Mouse (Mus musculus): Measurements from ENCODE around the gene Mpzl1.

DNA sequence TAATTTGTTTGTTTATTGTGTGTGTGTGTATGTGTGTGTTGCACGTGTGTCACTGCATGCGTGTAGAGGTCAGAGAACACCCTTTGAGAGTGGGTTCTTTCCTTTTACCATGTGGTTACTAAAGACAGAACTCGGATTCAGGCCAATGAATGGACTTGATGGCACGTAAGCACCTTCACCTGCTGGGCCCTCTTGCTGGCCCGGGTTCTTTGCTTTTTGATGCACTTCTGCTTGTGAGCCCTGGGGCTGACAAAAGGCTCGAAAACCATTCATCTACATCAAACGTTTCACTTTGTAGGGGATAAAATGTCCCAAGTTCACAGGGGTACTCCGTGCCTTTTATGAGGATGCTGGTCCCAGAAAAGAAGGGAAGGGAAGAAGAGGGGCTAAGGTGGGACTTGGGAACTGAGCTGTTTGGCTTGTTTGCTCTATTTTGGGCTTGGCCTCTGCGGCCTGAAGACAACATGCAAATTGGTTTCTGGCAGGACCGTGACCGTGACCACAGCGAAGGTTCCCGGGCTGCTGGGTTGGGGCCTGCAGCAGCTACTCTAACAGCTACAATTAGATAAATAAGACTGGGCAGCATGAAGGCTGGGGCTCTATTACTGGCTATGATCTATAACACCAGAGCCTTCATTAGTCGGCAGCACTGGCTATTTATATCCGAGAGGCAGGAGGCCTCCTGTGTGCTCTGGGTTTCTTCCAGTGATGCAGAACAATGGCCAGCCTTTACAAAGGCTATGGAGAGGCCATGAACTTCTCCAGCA lies 28.3 kb upstream of the Mpzl1 start:
- TF ChIP-seq POLR2A (IDR thresholded peaks at IDR 0.05; ENCODE audit: control insufficient read depth, low read depth, low read length) (no peak), CTCF (IDR thresholded peaks at IDR 0.05; ENCODE audit: control insufficient read depth, insufficient read depth, insufficient replicate concordance, low read depth, low read length) (no peak)
